Mouse (Mus musculus) adrenal gland, postnatal 4 days (tissue): ENCODE data around the gene Grk6. TPM values are rescaled to one million over a fixed set of nuclear protein-coding genes. Genes with fewer than 3 reads are reported as not detected.
A peak's percentile ranks its signal among the peaks of the same experiment; 100 is the strongest.

Experiments used
- DNase-seq, 2 experiments: peaks; one replicate each; pipeline ENCODE4 v3.0.0; 2021 to 2022; ENCODE audit warnings: low spot score in 2 of 2, mixed read lengths in 2 of 2
- long read RNA-seq, 2 experiments: library from polyadenylated mRNA; stranded (forward); transcript quantifications; one replicate each; pipeline ENCODE4 v2.0.0; 2021
- total RNA-seq, 2 experiments: library from RNA; stranded (reverse); gene quantifications; 2 replicates each; pipeline ENCODE4 v1.2.3; 2021

Gene Grk6
- 10 to 100 TPM; 54.3 to 56.7 TPM for total RNA-seq
- long read RNA-seq, experiment 1, transcript Grk6-201 (16 exons, 2,994 nt): minor isoform, 27 of 93 reads
- long read RNA-seq, experiment 1, transcript Grk6-203 (16 exons, 1,997 nt): major isoform, 30 of 93 reads
- long read RNA-seq, experiment 1, partial matches to known transcripts: 6 of 93 reads
- long read RNA-seq, experiment 1, other reads (novel, unspliced or antisense): 24 of 93 reads
- long read RNA-seq, experiment 2, transcript Grk6-203 (16 exons, 1,997 nt): major isoform, 53 of 131 reads
- long read RNA-seq, experiment 2, transcript Grk6-201 (16 exons, 2,994 nt): minor isoform, 31 of 131 reads
- long read RNA-seq, experiment 2, partial matches to known transcripts: 20 of 131 reads
- long read RNA-seq, experiment 2, other reads (novel, unspliced or antisense): 26 of 131 reads

- peak; percentile 89 to 99 for DNase-seq
Measured at GRCm38 (mm10) chr13:55444937-55445315, at the start of gene Grk6. Gene Grk6 (plus strand): TSS chr13:55445072.

GRCm38 (mm10) chr13:55398088-55398487 lies 46.8 kb upstream of the Grk6 start, which contains the start of gene Slc34a1:
Gene Slc34a1 (plus strand): TSS chr13:55398187.
- no peak for DNase-seq

GRCm38 (mm10) chr13:55399300-55400038 lies 45.4 kb upstream of the Grk6 start:
- no peak for DNase-seq

GRCm38 (mm10) chr13:55400039-55400346 lies 44.9 kb upstream of the Grk6 start:
- DNase-seq: no peak

- no peak for DNase-seq
Measured at GRCm38 (mm10) chr13:55403266-55403665, 41.6 kb upstream of the Grk6 start.

- DNase-seq: no peak
Measured at GRCm38 (mm10) chr13:55403935-55404852, 40.7 kb upstream of the Grk6 start.

GRCm38 (mm10) chr13:55404853-55405782 lies 39.8 kb upstream of the Grk6 start:
- DNase-seq: peak; percentile 31 to 43

- DNase-seq: no peak
Measured at GRCm38 (mm10) chr13:55405783-55406390, 39.0 kb upstream of the Grk6 start.

- DNase-seq: no peak
Measured at GRCm38 (mm10) chr13:55407341-55407740, 37.5 kb upstream of the Grk6 start.

GRCm38 (mm10) chr13:55408546-55409120 lies 36.2 kb upstream of the Grk6 start:
- no peak for DNase-seq

GRCm38 (mm10) chr13:55411826-55412225 lies 33.0 kb upstream of the Grk6 start:
- DNase-seq: no peak

GRCm38 (mm10) chr13:55412643-55413307 lies 32.1 kb upstream of the Grk6 start:
- DNase-seq: no peak

- no peak for DNase-seq
Measured at GRCm38 (mm10) chr13:55413333-55413732, 31.5 kb upstream of the Grk6 start.

- DNase-seq: no peak
Measured at GRCm38 (mm10) chr13:55414743-55415380, 30.0 kb upstream of the Grk6 start, which contains the start of gene Pfn3. Gene Pfn3 (minus strand): TSS chr13:55415232.

GRCm38 (mm10) chr13:55418004-55418403 lies 26.9 kb upstream of the Grk6 start:
- DNase-seq: peak; percentile 72 to 78

GRCm38 (mm10) chr13:55419142-55419541 lies 25.7 kb upstream of the Grk6 start:
- no peak for DNase-seq

GRCm38 (mm10) chr13:55420018-55420932 lies 24.6 kb upstream of the Grk6 start:
- DNase-seq: no peak
